Mouse (Mus musculus): ENCODE measurements around the gene 1700034J05Rik. TPM values are rescaled to one million over a fixed set of nuclear protein-coding genes. Genes with fewer than 3 reads are reported as not detected.

Gene 1700034J05Rik
- total RNA-seq, 2 experiments from 2014 or later, result not detected

DNA sequence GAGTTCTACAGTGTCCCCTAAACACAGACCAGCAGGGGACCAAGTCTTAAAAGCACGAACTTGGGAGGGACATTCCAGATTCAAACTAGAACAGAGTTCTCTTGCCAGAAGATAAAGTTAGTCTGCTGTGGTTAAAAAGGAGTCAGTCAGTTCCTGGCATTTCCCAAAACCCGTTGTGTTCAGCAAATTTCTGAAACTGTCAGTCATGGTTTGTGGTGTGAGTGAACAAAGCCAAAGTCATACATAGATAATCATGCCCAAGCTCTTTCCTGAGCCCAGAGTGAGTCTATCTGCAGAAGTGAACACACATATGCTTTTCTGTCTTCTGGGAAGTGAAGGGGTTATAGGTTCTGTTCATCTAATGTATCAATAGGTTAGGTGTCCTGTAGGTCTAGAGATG lies 45.4 kb downstream of the 1700034J05Rik start:
- H3K27ac ChIP-seq, result peak overlapping the region; percentile 79

DNA sequence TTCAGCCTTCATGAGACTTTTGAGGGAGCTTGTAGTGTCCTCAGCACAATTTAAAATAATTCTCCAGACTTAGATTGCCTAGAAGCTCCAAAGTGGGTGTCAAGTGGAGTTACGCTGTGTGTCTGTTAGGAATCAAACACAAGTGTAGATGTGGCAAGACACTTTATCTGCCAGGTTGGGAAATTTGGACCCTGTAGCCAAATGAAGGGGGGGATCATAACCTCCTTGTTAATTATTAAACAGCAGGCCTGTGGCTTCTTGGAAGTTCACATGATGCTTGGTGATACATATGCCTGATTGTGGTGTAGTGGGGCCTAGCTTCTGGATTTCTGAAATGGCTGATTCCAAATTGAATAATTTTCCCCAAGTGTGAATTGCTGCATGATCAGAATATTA lies 46.4 kb downstream of the 1700034J05Rik start:
- TF ChIP-seq CTCF (conservative IDR thresholded peaks at IDR 0.05), result no peak
- no peak for DNase-seq (ENCODE audit: low spot score in 2 of 2)
- H3K4me3 ChIP-seq, result no peak overlapping the region
- no peak overlapping the region for H3K27ac ChIP-seq

More for the DNA sequence above, 45.4 kb downstream of the 1700034J05Rik start:
- no peak for TF ChIP-seq CTCF (conservative IDR thresholded peaks at IDR 0.05)
- H3K4me3 ChIP-seq, result no peak overlapping the region
- DNase-seq (ENCODE audit: low spot score in 2 of 2), result no peak

DNA sequence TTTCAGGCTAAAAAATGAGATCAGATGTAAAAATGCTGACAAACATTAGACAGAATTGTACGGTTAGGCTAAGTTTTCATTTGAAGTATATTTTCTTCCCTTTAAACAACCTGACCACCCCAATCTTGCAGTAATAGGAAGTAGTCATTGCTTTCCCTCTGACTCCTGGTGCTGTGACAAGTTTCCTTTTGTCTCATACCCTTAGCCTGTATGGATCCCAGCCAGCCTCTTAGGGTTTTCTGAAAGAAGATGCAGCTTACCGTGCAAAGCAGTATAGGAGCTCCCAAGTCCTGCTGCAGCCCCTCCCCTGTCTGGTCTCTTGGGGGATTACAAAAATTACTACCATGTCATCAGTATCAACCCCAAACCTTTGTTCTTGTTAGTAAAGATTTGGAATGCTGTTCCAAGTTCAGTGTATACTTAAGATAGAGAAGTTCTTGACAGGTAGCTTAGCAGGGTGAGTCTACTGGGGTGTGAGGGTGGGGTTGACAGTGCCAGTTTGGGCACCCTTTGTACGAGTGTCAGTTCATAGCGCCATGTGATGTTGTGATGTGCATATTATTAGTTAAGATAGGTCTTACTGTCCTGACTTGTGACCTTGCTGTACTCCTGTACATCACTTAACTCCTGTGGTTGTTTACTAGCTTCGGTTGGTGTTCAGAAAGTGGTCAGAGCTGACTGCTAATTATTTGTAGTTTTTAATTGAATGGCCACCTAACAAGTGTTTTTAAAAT lies 47.0 kb downstream of the 1700034J05Rik start:
- no peak for TF ChIP-seq CTCF (conservative IDR thresholded peaks at IDR 0.05)
- Histone ChIP-seq H3K27ac (no peak overlapping the region), H3K4me3 (no peak overlapping the region)
- DNase-seq (ENCODE audit: low spot score in 2 of 2), result no peak

DNA sequence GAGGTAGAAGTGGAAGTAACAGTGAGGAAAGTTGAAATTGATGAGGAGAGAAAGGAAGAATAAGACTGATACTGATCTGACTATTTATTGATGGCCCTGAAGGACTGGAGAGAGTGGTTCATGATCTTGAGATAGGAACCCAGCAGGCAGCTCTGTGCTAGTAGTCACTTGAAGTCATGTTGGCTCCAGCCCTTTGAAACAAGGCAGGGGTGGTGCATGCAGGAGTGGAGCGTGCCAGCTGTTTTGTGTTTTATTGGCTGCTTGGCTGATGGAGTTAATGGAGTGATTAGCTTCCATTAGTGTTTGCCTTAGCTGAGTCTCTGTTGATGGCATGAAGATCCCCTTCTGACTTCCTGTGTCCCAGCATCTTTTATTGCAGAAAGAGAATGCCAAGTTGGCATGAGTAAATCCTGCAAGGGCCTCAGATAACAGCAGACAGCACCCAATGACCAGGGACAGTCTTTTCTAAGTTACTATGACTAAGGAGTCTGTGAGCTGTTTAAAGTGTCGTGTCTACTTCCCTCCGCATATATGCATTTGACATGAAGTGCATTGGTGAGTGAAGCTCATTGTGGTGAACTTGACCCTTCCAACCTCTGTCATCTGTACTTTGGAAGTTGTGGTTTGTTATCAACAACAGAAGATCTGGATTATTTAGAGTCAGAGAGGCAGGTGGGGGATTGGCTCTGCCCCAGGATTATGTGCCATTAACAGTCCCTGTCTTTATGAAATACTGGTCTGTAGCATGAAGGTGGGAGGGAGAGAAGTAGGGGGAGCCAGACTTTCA lies 48.0 kb downstream of the 1700034J05Rik start:
- TF ChIP-seq CTCF (conservative IDR thresholded peaks at IDR 0.05), result no peak

DNA sequence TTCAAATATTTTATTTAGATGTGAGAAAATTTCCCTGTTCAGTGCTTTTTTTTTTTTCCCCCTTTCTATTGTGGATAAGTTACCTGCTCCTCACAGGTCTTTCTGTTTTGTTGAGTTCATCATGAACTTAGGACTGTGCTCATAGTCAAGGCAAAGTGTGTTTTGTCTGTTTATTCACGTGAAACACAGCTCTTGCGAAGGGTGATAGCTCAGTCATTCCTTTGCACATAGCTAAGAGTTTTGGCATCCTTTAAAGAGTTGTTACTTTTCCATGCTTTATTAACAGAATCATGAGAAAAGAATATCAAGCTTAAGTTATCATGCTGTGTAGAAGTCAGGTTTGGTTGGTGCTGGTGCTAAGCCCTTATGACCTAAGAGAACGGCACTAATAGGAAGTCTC lies 49.5 kb downstream of the 1700034J05Rik start:
- no peak for DNase-seq (ENCODE audit: low spot score in 2 of 2)
- no peak for TF ChIP-seq CTCF (conservative IDR thresholded peaks at IDR 0.05)
- Histone ChIP-seq H3K27ac (no peak overlapping the region), H3K4me3 (no peak overlapping the region)

More for the DNA sequence above, 48.0 kb downstream of the 1700034J05Rik start:
- no peak for DNase-seq (ENCODE audit: low spot score in 2 of 2)
- Histone ChIP-seq H3K4me3 (no peak overlapping the region), H3K27ac (no peak overlapping the region)

DNA sequence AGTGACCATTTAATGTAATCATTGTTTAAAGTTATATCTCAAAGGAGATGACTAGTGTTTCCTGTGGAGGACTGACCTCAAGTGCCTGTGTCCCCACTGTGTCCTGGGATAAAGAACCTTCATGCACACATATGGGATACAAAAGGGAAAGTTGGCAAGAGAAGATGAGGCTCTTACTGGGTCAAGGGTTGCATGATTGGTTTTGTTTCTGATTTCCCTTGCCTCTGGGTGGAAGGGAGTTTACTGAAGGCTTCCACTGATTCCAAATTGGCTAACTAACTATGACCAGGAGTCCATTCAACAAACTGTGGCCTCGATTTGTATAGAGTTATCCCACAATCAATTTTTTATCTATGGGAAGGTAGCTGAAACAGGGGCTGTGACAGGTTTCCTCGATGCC lies 50.6 kb downstream of the 1700034J05Rik start:
- Histone ChIP-seq H3K4me3 (no peak overlapping the region), H3K27ac (no peak overlapping the region)
- DNase-seq (ENCODE audit: low spot score in 2 of 2), result no peak
- TF ChIP-seq CTCF (conservative IDR thresholded peaks at IDR 0.05), result no peak

DNA sequence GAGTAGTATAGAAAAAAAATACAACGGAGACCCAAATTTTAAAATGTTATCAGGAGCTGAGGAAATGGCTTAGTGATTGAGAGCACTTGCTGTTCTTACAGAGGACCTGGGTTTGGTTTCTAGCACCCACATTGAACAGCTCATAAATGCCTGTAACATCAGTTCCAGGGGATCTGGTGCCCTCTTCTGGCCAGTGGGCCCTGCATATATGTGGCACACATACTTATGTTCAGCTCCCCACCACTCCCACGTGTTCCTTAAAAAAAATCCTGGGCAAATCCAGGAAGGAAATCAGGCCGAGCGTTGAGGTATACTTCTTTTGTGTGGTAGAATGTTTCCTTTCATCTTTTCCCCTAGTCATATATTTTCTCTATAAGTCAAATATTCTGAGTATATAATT lies 52.3 kb downstream of the 1700034J05Rik start:
- Histone ChIP-seq H3K4me3 (no peak overlapping the region), H3K27ac (no peak overlapping the region)
- no peak for DNase-seq (ENCODE audit: low spot score in 2 of 2)
- 0 out of 2 replicates have a peak, but pooled peaks have one; percentile 26 for TF ChIP-seq CTCF (conservative IDR thresholded peaks at IDR 0.05)

Other genes starting within 250 kb of the 1700034J05Rik start
- 10 to 100 TPM; 21.1 to 22.5 TPM for gene Stk38l, start 229.4 kb downstream of the 1700034J05Rik start, total RNA-seq (2021)
- gene Arntl2, start 158.4 kb downstream of the 1700034J05Rik start, total RNA-seq (2021), result 10 to 100 TPM in 1 of 2 experiments, 1 to 10 TPM in 1; 9.0 to 10.4 TPM
- gene Smco2, start 104.3 kb downstream of the 1700034J05Rik start, total RNA-seq (2021), result not detected
- gene Ppfibp1, start 65.9 kb downstream of the 1700034J05Rik start, total RNA-seq (2021), result 10 to 100 TPM; 35.3 to 40.6 TPM
- gene Rep15, start 78.2 kb upstream of the 1700034J05Rik start, total RNA-seq (2021), result 1 to 10 TPM; 1.1 to 2.1 TPM
- gene Mrps35, start 88.3 kb upstream of the 1700034J05Rik start, total RNA-seq (2021), result 10 to 100 TPM; 41.7 to 54.8 TPM
- gene Mansc4, start 132.6 kb upstream of the 1700034J05Rik start, total RNA-seq (2021), result under 1 TPM in 1 of 2 experiments, not detected in 1; 0.77 TPM
- gene Klhl42, start 137.0 kb upstream of the 1700034J05Rik start, total RNA-seq (2021), result 10 to 100 TPM; 17.3 to 19.8 TPM

Data from layer of hippocampus, adult 2 months (tissue).